Mouse (Mus musculus) forebrain, embryonic 10.5 days (tissue): ENCODE results near the gene Lrrc26. TPM values are rescaled to one million over a fixed set of nuclear protein-coding genes. Genes with fewer than 3 reads are reported as not detected.
A peak's percentile ranks its signal among the peaks of the same experiment; 100 is the strongest.

ENCODE experiments used
- DNase-seq: peaks from one replicate; pipeline ENCODE4 v3.0.0-alpha.2; 2017; ENCODE audit warnings: low spot score; ENCODE audit errors: extremely low spot score
- H3K27ac ChIP-seq: fragments of 300-500 bp; sonication (generic); 2 replicates; pipeline ENCODE4 v1.5.1; 2016; ENCODE audit warnings: mild to moderate bottlenecking
- H3K27me3 ChIP-seq: fragments of 300-500 bp; sonication (generic); 2 replicates; pipeline ENCODE4 v1.6.1; 2016; ENCODE audit warnings: mild to moderate bottlenecking; ENCODE audit not compliant: poor library complexity, severe bottlenecking
- H3K36me3 ChIP-seq: fragments of 300-500 bp; sonication (generic); replicated peaks from 2 replicates; pipeline ENCODE4 v1.6.1; 2016; ENCODE audit warnings: mild to moderate bottlenecking, moderate library complexity
- H3K4me1 ChIP-seq: fragments of 300-500 bp; sonication (generic); 2 replicates; pipeline ENCODE4 v1.6.1; 2016
- H3K4me3 ChIP-seq: fragments of 300-500 bp; sonication (generic); 2 replicates; pipeline ENCODE4 v1.5.1; 2016; ENCODE audit warnings: mild to moderate bottlenecking, moderate library complexity
- H3K9me3 ChIP-seq: fragments of 300-500 bp; sonication (generic); 2 replicates; pipeline ENCODE4 v1.6.1; 2016; ENCODE audit warnings: mild to moderate bottlenecking, moderate library complexity
- WGBS: fragments of 180-500 bp; shearing (Covaris S2); methylation state at CpG from one replicate; pipeline ENCODE4 v1.1.7; 2016; 5-methylcytosine and 5-hydroxymethylcytosine counted together
- polyA plus RNA-seq: library from polyadenylated mRNA; unstranded; fragments of >200 nt; fragmentation: Nextera tagmentation; extraction: Ambion mirVana; gene quantifications from 2 replicates; pipeline ENCODE4 v1.2.1, GENCODE M21; 2016

The Lrrc26 gene
- polyA plus RNA-seq, 1 experiment from 2014 or later, result not detected

DNA sequence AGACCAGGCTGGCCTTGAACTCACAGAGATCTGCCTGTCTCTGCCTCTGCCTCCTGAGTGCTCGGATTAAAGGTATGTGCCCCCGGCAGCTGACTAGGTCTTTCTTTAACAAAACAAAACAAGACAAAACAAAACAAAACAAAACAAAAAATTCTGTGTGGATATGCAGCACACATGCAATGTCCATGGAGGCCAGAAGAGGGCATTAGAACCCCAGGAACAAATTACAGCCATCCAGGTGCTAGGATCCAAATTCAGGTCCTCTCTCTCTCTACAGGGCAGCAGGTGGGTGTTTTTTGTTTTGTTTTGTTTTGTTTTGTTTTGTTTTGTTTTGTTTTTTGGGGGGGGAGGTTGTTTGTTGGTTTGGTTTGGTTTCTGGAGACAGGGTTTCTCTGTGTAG, 30.8 kb upstream of the Lrrc26 start:
- H3K4me1 ChIP-seq, result peaks cover 40% of the 10 kb centered on the region
- no peaks in the 10 kb centered on the region for H3K36me3 ChIP-seq
- WGBS, result 53% methylated on average over 2 of the region's 2 CpGs
- H3K27me3 ChIP-seq, result peaks cover 11% of the 10 kb centered on the region
- no peaks in the 10 kb centered on the region for H3K9me3 ChIP-seq
- no peak for DNase-seq
- H3K27ac ChIP-seq, result no peak overlapping the region
- no peak overlapping the region for H3K4me3 ChIP-seq

- peaks cover 51% of the 10 kb centered on the region for H3K4me1 ChIP-seq
- peaks cover 24% of the 10 kb centered on the region for H3K27me3 ChIP-seq
- H3K9me3 ChIP-seq, result no peaks in the 10 kb centered on the region
- peak overlapping the region; percentile 83 for H3K4me3 ChIP-seq
- no peak for DNase-seq
- H3K36me3 ChIP-seq, result no peaks in the 10 kb centered on the region
- WGBS, result 45% methylated on average over 12 of the region's 12 CpGs
- peak overlapping the region; percentile 82 for H3K27ac ChIP-seq
Measured at GRCm38 (mm10) chr2:25261870-25262269, 27.8 kb upstream of the Lrrc26 start.

DNA sequence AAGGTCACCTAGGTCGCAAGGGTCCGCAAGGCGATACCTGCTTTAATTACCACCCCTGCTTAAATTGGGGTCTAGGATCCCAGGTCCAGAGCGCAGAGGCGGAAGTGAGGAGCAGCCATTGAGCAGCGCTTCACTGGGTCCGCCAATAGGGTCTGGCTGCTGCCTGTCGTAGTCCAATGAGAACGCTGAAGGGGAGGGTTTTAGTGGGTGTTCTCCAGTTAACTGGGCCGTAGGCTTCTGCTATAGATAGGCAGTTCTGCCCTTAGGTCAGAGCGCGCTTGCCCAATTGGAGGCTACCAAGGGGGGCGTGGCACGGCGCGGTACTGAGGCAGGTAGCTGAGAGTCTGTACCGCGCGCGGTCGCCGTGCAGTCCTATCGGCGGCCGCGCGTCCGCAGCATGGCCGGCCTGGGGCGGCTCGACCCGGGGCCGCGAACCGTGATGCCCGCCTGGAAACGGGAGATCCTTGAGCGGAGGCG, 27.4 kb upstream of the Lrrc26 start, which contains the start of gene Tprn:
Gene Tprn, plus strand, starts transcription at position 328 of the 477 bp plus-strand sequence.
- H3K4me1 ChIP-seq, result peaks cover 55% of the 10 kb centered on the region
- peaks cover 24% of the 10 kb centered on the region for H3K27me3 ChIP-seq
- peak within 1 kb of the TSS; percentile 83 for H3K4me3 ChIP-seq

GRCm38 (mm10) chr2:25262795-25263622, 26.7 kb upstream of the Lrrc26 start:
- H3K27ac ChIP-seq, result peak overlapping the region; percentile 82

More for the DNA sequence above, 27.4 kb upstream of the Lrrc26 start, which contains the start of gene Tprn:
- DNase-seq, result peak; percentile 91
- WGBS, result under 1% methylated on average over 39 of the region's 39 CpGs
- H3K36me3 ChIP-seq, result no peaks in the 10 kb centered on the region; the same call in 1 of the 2 replicates
- peak within 1 kb of the TSS; percentile 82 for H3K27ac ChIP-seq
- H3K9me3 ChIP-seq, result no peaks in the 10 kb centered on the region

GRCm38 (mm10) chr2:25263623-25264285, 26.0 kb upstream of the Lrrc26 start:
- no peaks in the 10 kb centered on the region for H3K9me3 ChIP-seq
- WGBS, result 20% methylated on average over 12 of the region's 12 CpGs
- H3K27ac ChIP-seq, result no peak overlapping the region
- DNase-seq, result no peak
- H3K36me3 ChIP-seq, result peaks cover 3% of the 10 kb centered on the region
- H3K4me1 ChIP-seq, result peaks cover 56% of the 10 kb centered on the region
- peak overlapping the region; percentile 83 for H3K4me3 ChIP-seq
- H3K27me3 ChIP-seq, result peaks cover 24% of the 10 kb centered on the region

More at GRCm38 (mm10) chr2:25262795-25263622, 26.7 kb upstream of the Lrrc26 start:
- peak overlapping the region; percentile 83 for H3K4me3 ChIP-seq
- H3K36me3 ChIP-seq, result no peaks in the 10 kb centered on the region; the same call in none of the 2 replicates
- under 1% methylated on average over 82 of the region's 82 CpGs for WGBS
- peaks cover 24% of the 10 kb centered on the region for H3K27me3 ChIP-seq
- peaks cover 56% of the 10 kb centered on the region for H3K4me1 ChIP-seq
- no peak for DNase-seq
- no peaks in the 10 kb centered on the region for H3K9me3 ChIP-seq

- H3K27me3 ChIP-seq, result peaks cover 24% of the 10 kb centered on the region
- no peaks in the 10 kb centered on the region for H3K9me3 ChIP-seq
- peak overlapping the region; percentile 83 for H3K4me3 ChIP-seq
- no peak overlapping the region for H3K27ac ChIP-seq
- H3K4me1 ChIP-seq, result peaks cover 56% of the 10 kb centered on the region
- H3K36me3 ChIP-seq, result peaks cover 8% of the 10 kb centered on the region
- DNase-seq, result no peak
- WGBS, result 77% methylated on average over 5 of the region's 5 CpGs
Measured at GRCm38 (mm10) chr2:25264286-25264660, 25.4 kb upstream of the Lrrc26 start.

- 71% methylated on average over 3 of the region's 3 CpGs for WGBS
- peaks cover 56% of the 10 kb centered on the region for H3K4me1 ChIP-seq
- peak overlapping the region; percentile 83; the same call in 1 of the 2 replicates for H3K4me3 ChIP-seq
- no peak for DNase-seq
- H3K36me3 ChIP-seq, result peaks cover 14% of the 10 kb centered on the region
- no peak overlapping the region for H3K27ac ChIP-seq
- no peaks in the 10 kb centered on the region for H3K9me3 ChIP-seq
- H3K27me3 ChIP-seq, result peaks cover 24% of the 10 kb centered on the region
Measured at GRCm38 (mm10) chr2:25264851-25265250, 24.9 kb upstream of the Lrrc26 start.

DNA sequence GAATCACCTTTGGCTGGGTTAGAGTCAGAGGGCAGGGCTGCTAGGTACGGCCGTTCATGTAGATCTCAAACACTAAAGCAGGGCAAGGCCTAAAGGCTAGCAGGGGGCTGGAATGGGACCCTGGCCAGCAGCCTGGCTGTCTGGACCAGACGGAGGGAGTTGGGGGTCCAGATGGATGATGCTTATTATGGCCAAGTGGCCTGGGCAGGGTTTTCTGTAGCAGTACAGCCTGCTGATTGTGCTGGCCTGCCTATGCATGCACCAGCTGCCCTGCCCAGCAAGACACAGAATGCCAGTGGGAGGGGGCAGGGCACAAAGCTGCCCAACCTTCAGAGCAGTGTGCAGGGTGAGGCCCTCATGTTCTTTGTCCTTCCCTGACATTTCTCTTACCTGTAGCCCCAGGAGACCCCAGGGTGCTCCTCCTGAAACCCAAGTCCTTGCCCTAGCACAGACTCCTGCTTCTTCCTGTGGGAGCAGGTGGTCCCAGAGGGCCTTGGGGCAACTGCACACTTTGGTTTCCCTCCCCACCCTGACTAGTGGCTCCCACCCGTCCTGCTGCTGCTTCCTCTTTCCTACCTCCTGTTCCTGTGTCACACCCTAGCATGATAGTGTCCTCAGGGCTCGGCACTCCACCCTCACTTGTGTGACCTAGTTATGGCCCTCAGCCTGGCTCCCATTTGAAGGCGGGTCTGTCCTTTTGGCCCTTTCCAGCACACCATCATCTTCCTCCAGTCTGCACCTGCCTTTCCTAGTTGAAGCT, 23.6 kb upstream of the Lrrc26 start:
- WGBS, result 81% methylated on average over 6 of the region's 6 CpGs
- no peaks in the 10 kb centered on the region for H3K9me3 ChIP-seq
- no peak for DNase-seq
- H3K27me3 ChIP-seq, result peaks cover 24% of the 10 kb centered on the region
- H3K27ac ChIP-seq, result no peak overlapping the region
- H3K4me1 ChIP-seq, result peaks cover 63% of the 10 kb centered on the region
- H3K4me3 ChIP-seq, result peak overlapping the region; percentile 9; the same call in 1 of the 2 replicates
- H3K36me3 ChIP-seq, result peaks cover 26% of the 10 kb centered on the region

- no peak overlapping the region for H3K27ac ChIP-seq
- 0 out of 2 replicates have a peak overlapping the region, but pooled peaks have one; percentile 2 for H3K4me3 ChIP-seq
- WGBS, result 68% methylated on average over 2 of the region's 2 CpGs
- no peaks in the 10 kb centered on the region for H3K9me3 ChIP-seq
- H3K27me3 ChIP-seq, result peaks cover 24% of the 10 kb centered on the region
- H3K36me3 ChIP-seq, result peaks cover 28% of the 10 kb centered on the region
- peaks cover 66% of the 10 kb centered on the region for H3K4me1 ChIP-seq
- DNase-seq, result no peak
Measured at GRCm38 (mm10) chr2:25266720-25267119, 23.0 kb upstream of the Lrrc26 start.

- Histone ChIP-seq H3K4me3 (0 out of 2 replicates have a peak overlapping the region, but pooled peaks have one; percentile 2), H3K4me1 (peaks cover 62% of the 10 kb centered on the region), H3K27me3 (peaks cover 24% of the 10 kb centered on the region), H3K27ac (no peak overlapping the region), H3K36me3 (peaks cover 28% of the 10 kb centered on the region), H3K9me3 (no peaks in the 10 kb centered on the region)
- no peak for DNase-seq
Measured at GRCm38 (mm10) chr2:25267241-25267640, 22.5 kb upstream of the Lrrc26 start.

DNA sequence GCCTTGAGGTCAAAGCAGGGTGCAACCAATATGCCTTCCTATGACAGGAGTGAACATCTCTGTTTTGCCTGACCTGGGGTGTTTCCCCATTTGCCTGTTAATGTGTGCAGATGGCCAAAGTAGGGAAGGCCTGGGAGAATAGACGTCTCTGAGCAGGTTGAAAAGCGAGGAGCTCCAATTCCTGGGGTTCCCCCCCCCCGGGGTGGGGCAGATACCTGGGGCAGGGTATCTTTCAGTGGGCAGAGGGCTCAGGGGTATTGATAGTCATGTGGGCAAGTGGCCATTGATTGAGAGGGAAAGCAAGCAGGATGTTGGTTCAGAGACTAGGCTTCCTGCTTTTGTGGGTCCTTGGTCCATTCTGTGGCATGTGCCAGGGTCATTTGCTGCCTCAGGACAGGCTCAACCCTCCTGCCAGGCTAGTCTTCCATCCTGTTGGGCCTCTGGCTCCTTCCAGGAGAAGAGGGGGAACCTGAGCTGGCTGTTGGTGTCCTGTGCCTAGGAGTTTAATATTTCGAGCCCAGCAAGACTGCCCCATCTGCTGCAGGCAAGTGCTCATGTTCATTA, 21.9 kb upstream of the Lrrc26 start:
- H3K36me3 ChIP-seq, result peaks cover 28% of the 10 kb centered on the region
- H3K9me3 ChIP-seq, result no peaks in the 10 kb centered on the region
- no peak for DNase-seq
- no peak overlapping the region for H3K27ac ChIP-seq
- WGBS, result 79% methylated on average over 4 of the region's 4 CpGs
- H3K4me1 ChIP-seq, result peaks cover 62% of the 10 kb centered on the region
- H3K4me3 ChIP-seq, result no peak overlapping the region
- H3K27me3 ChIP-seq, result peaks cover 24% of the 10 kb centered on the region
